Mouse (Mus musculus): ENCODE measurements around the gene Sostdc1.

- TF ChIP-seq CTCF (IDR thresholded peaks at IDR 0.05; ENCODE audit: borderline replicate concordance, insufficient read depth, low read length) (no peak), POLR2A (IDR thresholded peaks at IDR 0.05; ENCODE audit: low read depth, low read length) (no peak)
Observed at GRCm38 (mm10) chr12:36308737-36309420, 5.1 kb upstream of the Sostdc1 start.
